Mouse (Mus musculus) lung, adult 2 months (tissue): ENCODE results near the gene Lrrc57. TPM values are rescaled to one million over a fixed set of nuclear protein-coding genes. Genes with fewer than 3 reads are reported as not detected.

Experiments used
- DNase-seq: peaks from one replicate; pipeline ENCODE4 v3.0.0; 2022
- H3K4me1 ChIP-seq: fragments of 200-500 bp; 2 replicates; pipeline ENCODE4 v1.6.1; 2011; ENCODE audit warnings: low read length; ENCODE audit not compliant: control insufficient read depth, insufficient read depth
- H3K4me3 ChIP-seq: fragments of 200-500 bp; replicated peaks from 2 replicates; pipeline ENCODE3; 2011; ENCODE audit warnings: low read depth, mild to moderate bottlenecking, control low read depth, low read length; ENCODE audit errors: extremely low read depth
- CTCF ChIP-seq: fragments of 200-500 bp; IDR thresholded peaks from 2 replicates; pipeline ENCODE4 v1.5.1; 2011; ENCODE audit warnings: mild to moderate bottlenecking, low read length, control low read depth; ENCODE audit not compliant: insufficient read depth
- POLR2A ChIP-seq: fragments of 200-500 bp; IDR thresholded peaks from 2 replicates; pipeline ENCODE4 v1.6.1; 2011; ENCODE audit warnings: low read depth, mild to moderate bottlenecking, control low read depth, low read length, borderline replicate concordance; ENCODE audit errors: extremely low read depth
- WGBS: fragments of 180-500 bp; shearing (Covaris S2); methylation state at CpG from one replicate; pipeline ENCODE4 v1.1.7; 2018; 5-methylcytosine and 5-hydroxymethylcytosine counted together
- polyA plus RNA-seq: library from polyadenylated mRNA; depleted of rRNA; stranded (reverse); fragments of >200 nt; gene quantifications from 2 replicates; pipeline ENCODE4 v1.2.3, GENCODE M21; 2012; rRNA removed

Lrrc57 gene
- polyA plus RNA-seq = 9.3 and 12.9 TPM in 2 replicates

DNA sequence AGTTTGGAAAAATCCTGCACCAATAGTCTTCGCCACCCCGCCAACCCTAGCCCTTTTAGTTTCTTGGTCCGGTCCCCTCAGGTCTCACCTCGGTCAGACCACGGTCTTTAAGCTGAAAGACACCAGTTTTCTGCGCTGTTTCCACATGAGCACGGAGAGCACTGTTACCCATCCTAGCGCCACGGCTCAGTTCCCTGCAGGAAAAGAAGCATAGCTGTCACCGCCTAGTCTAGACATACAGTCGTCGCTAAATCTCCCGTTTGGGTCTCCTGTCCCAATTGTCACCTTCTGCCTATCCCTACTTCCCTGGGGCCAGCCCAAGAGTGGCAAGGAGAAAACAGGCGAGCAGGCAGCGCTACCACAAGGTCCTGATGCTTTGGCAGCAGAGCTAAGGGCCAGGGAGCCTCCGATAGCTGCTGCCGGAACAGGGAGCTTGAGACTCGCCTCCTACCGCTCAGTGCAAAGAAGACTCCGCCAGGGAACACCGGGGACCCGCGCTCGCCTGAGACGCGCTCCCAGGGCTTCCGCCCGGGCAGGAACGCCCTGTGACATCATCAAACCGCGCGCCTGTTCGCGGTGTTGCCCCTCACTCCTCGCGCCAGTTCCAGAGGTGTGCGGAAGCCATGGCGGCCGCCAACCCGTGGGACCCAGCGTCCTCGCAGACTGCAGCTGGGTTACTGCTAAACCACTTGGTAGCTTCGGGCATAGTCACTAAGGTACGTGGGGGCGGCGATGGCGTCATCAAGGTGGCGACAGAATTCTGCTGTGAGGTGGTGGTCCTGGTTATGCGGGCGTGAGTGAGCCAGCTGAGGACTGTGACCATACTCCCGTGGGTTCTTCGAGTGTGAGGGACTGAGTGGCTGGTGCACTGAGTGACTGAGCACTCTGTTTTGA is at the start of gene Lrrc57, which contains the start of gene Haus2:
Lrrc57 (minus strand) TSS at position 691 of the 894 bp plus-strand sequence.
Haus2 (plus strand) TSS at position 554 of the 894 bp plus-strand sequence.
- H3K4me3 ChIP-seq = peak within 1 kb of the TSS; percentile 99
- TF ChIP-seq POLR2A = peak; percentile 94
- 0 out of 2 replicates have a peak, but pooled peaks have one; percentile 4 for TF ChIP-seq CTCF
- no peaks in the 10 kb centered on the region for H3K4me1 ChIP-seq
- peak; percentile 94 for DNase-seq
- WGBS = under 1% methylated on average over 52 of the region's 52 CpGs

DNA sequence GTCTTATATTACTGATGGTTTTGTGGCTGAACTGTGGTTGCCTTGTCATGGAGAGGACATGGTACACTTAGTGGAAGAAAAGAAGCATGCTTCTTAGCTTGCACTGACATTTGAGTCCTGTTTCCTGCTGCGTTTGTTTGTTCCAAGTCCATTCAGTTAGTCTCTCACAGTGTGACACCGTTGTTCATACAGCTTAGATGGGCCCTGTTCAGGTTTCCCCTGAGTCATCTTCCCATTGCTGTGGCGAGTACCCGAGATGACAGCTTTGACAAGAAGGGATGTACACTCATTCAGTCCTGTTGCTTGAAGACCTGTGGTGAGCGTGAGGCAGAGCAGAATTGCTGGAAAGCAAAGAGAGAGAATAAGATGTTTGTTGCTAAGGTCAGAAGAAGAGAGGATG is 49.2 kb upstream of the Lrrc57 start:
- peaks cover 24% of the 10 kb centered on the region for H3K4me1 ChIP-seq
- H3K4me3 ChIP-seq = no peak overlapping the region
- no peak for TF ChIP-seq CTCF
- TF ChIP-seq POLR2A = no peak
- no peak for DNase-seq
- WGBS = 36% methylated on average over 5 of the region's 5 CpGs

DNA sequence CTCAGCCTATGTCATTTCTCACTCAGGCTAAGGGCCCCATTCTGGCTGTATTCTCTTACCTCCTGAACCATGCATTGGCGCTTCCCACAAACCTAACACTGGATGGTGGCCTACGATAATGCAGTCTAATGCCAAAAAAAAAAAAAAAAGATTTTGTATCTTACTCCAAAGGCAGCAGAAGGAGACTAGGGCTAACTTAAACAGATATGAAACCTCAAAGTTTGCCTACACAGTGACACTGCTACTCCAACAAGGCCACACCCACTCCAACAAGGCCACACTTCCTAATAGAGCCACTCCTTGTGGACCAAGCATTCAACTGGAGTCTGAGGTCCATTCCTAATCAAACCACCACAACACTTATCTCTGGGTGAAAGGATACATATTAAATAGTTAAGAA is 47.4 kb upstream of the Lrrc57 start:
- Histone ChIP-seq H3K4me3 (no peak overlapping the region), H3K4me1 (peaks cover 31% of the 10 kb centered on the region)
- WGBS = 90% methylated on average over 2 of the region's 2 CpGs
- TF ChIP-seq POLR2A = no peak
- no peak for TF ChIP-seq CTCF
- DNase-seq = no peak

DNA sequence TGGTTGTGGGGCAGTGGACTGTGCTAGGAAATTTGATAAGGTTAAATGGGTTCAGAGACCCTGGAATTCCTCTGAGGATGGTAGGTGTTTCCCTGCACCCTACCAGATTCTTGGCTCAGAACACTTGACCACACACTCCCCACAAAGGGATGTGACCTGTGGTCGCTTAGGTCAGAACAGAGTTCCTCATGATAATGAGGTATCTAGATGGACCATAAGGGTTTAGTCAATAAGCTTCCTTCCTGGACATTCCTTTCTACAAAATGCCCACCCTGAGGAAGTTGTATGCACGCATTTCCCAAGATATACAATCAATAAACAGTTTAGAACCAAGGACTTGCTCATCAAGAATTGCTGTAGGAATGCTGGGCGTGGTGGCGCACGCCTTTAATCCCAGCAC is 46.6 kb upstream of the Lrrc57 start:
- no peak overlapping the region for H3K4me3 ChIP-seq
- 68% methylated on average over 5 of the region's 5 CpGs for WGBS
- peaks cover 28% of the 10 kb centered on the region for H3K4me1 ChIP-seq
- TF ChIP-seq CTCF (no peak), POLR2A (no peak)
- DNase-seq = no peak

DNA sequence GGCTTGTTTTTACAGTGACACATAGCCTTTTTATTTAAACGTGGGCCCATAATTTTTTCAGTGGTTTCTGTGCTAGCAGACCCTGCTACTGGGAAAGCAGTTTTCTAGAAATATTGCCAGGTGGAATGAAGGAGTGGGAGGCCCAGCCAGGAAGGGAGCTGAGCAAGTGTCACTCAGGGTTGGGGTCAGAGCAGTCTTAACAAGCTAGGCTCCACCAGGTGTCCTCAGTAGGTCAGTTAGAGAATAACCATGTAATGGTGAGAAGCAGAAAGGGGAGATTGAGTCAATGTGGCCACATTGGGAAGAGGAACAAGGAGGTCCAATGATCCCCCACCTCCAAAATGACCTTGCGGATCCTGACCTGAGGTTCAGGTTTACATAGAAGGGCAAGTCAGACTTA is 45.4 kb upstream of the Lrrc57 start:
- Histone ChIP-seq H3K4me3 (no peak overlapping the region), H3K4me1 (peaks cover 21% of the 10 kb centered on the region)
- 80% methylated on average over 2 of the region's 2 CpGs for WGBS
- no peak for TF ChIP-seq CTCF
- TF ChIP-seq POLR2A = no peak
- no peak for DNase-seq

DNA sequence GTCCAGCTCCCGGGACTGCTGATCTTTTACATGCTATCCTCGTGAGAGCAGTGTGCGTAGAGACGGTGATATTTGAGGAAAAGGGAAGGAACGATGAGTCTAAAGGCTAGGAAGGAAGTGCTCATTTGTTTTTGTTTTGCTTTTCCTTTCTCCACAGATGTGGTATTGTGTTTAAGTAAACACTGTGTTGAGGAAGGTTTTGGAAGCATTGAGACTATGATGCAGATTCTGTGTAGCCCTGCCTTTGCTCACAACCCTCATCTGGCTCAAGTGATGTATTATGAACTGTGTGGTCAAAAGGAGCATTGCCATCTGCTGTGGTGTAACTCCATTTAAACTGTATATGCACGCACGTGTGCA is 43.6 kb upstream of the Lrrc57 start:
- WGBS = 34% methylated on average over 7 of the region's 7 CpGs

DNA sequence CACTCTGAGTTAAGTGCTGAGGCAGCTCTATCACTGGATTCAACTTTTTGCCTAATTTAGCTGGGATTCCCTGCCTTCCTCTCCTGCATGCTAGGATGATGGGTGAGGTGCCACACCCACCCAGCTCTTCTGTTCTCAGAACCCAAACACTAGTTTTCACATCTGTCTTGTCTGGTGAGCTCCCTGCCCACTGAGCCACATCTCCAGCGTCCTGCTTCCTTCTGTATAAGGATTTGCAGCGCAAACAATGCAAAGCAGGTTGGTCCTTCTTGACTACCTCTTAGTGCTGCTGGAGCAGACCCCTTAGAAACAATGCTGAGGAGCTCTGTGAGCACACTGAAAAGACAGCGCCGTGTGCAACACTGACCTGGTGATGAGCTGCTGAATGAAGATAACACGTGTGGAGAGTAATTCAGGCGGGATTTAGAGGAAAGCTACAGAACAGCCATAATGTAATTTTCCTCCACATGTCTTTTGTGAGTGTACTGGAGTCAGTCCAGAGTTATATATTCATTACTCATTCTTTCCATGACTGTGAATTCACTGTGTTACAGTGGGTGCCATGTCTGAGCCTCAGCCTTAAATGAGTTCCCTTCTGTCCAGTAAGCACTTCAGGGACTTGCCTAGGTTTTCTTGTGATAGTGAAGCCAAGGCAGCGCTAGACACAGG is 43.1 kb upstream of the Lrrc57 start:
- Histone ChIP-seq H3K4me1 (peaks cover 14% of the 10 kb centered on the region), H3K4me3 (no peak overlapping the region)
- 37% methylated on average over 7 of the region's 7 CpGs for WGBS
- no peak for TF ChIP-seq CTCF
- TF ChIP-seq POLR2A = no peak
- DNase-seq = no peak

More for the DNA sequence above, 43.6 kb upstream of the Lrrc57 start:
- TF ChIP-seq POLR2A = no peak
- no peak for TF ChIP-seq CTCF
- DNase-seq = no peak
- Histone ChIP-seq H3K4me1 (peaks cover 14% of the 10 kb centered on the region), H3K4me3 (no peak overlapping the region)

DNA sequence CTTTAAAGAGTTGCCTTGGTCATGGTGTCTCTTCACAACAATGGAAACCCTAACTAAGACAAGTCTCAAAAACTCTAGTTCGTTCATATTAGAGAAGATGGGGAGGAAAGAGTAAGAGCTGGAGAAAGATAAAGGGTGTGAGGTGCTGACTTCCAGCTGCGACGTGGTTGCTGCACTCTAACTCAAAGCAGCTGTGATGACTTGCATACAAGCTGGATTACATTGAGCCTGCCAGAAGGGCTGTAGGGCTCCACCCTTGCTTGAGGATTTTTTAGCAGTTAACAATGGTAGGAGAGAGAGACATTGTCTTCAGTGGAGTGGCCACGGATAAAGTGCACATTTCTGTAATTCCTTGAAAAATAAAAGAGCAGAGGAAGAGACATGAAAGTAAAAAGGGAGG is 37.5 kb upstream of the Lrrc57 start:
- 35% methylated on average over 4 of the region's 4 CpGs for WGBS
- no peak overlapping the region for H3K4me3 ChIP-seq
- H3K4me1 ChIP-seq = peaks cover 8% of the 10 kb centered on the region
- no peak for DNase-seq
- no peak for TF ChIP-seq CTCF
- no peak for TF ChIP-seq POLR2A

DNA sequence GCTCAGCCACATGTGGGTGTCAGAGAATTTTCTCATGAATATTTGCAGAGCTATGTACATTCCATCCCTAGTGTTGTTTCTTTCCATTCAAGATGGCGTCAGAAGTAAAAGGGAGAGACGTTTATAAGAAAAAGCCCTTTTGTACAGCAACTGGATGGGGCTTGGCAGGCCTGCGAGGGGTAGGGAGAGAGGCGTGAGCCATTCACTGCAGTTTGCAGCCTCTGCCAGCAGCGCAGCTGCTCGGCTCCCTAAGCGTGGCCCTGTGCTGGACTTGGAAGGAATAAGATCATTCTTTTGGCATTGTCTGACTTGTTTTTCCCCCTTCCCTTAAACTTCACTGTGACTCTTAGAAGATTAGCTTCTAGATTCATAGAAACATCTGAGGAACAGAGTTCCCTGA is 34.5 kb upstream of the Lrrc57 start:
- Histone ChIP-seq H3K4me1 (peaks cover 8% of the 10 kb centered on the region; the same call in 1 of the 2 replicates), H3K4me3 (no peak overlapping the region)
- TF ChIP-seq POLR2A (no peak), CTCF (no peak)
- no peak for DNase-seq
- 38% methylated on average over 7 of the region's 7 CpGs for WGBS
